Mouse (Mus musculus) liver, embryonic 11.5 days (tissue): ENCODE measurements at regions not wholly inside any gene's neighbourhood (a gene's known extent, or its start where the extent isn't known, plus 50 kb on each side); places are given as distances from the start of the nearest gene placed in this dataset.

ENCODE experiments used
- ATAC-seq: fragments of 200-750 bp; cut with Nextera tagmentation; replicated peaks from 2 replicates; pipeline ENCODE4 v1.8.0; 2017; ENCODE audit warnings: moderate number of reproducible peaks, mild to moderate bottlenecking, moderate TSS enrichment, moderate library complexity; ENCODE audit not compliant: low FRiP score
- DNase-seq: peaks from one replicate; pipeline ENCODE4 v3.0.0-alpha.2; 2017; ENCODE audit warnings: low spot score
- H3K27ac ChIP-seq: fragments of 300-500 bp; sonication (generic); 2 replicates; pipeline ENCODE4 v1.5.1; 2014; ENCODE audit warnings: mild to moderate bottlenecking, low read depth, low read length, control low read depth
- H3K27me3 ChIP-seq: fragments of 300-500 bp; sonication (generic); replicated peaks from 2 replicates; pipeline ENCODE4 v1.6.1; 2014; ENCODE audit warnings: low read length, mixed read lengths; ENCODE audit not compliant: control insufficient read depth, insufficient read depth
- H3K36me3 ChIP-seq: fragments of 300-500 bp; sonication (generic); 2 replicates; pipeline ENCODE4 v1.6.1; 2014; ENCODE audit warnings: mild to moderate bottlenecking, low read length, moderate library complexity, mixed read lengths; ENCODE audit not compliant: control insufficient read depth, insufficient read depth
- H3K4me1 ChIP-seq: fragments of 300-500 bp; sonication (generic); replicated peaks from 2 replicates; pipeline ENCODE4 v1.6.1; 2014; ENCODE audit warnings: low read length, mixed read lengths; ENCODE audit not compliant: control insufficient read depth, insufficient read depth
- H3K4me2 ChIP-seq: fragments of 300-500 bp; sonication (generic); 2 replicates; pipeline ENCODE4 v1.6.1; 2014; ENCODE audit warnings: mild to moderate bottlenecking, control low read depth, moderate library complexity
- H3K4me3 ChIP-seq: fragments of 300-500 bp; sonication (generic); 2 replicates; pipeline ENCODE4 v1.5.1; 2014; ENCODE audit warnings: low read depth, low read length, control low read depth
- H3K9ac ChIP-seq: fragments of 300-500 bp; sonication (generic); 2 replicates; pipeline ENCODE4 v1.6.1; 2014; ENCODE audit warnings: low read depth, low read length, control low read depth
- H3K9me3 ChIP-seq: fragments of 300-500 bp; sonication (generic); 2 replicates; pipeline ENCODE4 v1.6.1; 2016; ENCODE audit warnings: low read length, inconsistent platforms, mixed read lengths; ENCODE audit not compliant: control insufficient read depth
- WGBS: fragments of 180-500 bp; shearing (Covaris S2); extraction: QIAGEN DNeasy Blood & Tissue Kit; methylation state at CpG from one replicate; pipeline ENCODE4 v1.1.7; 2014; 5-methylcytosine and 5-hydroxymethylcytosine counted together

GRCm38 (mm10) chr5:75475414-75475813 lies 99.3 kb upstream of the Kit start:
- Histone ChIP-seq H3K4me2 (no peak overlapping the region), H3K9me3 (no peaks in the 10 kb centered on the region), H3K27ac (no peak overlapping the region), H3K4me1 (0 out of 2 replicates have a peak, but pooled peaks cover 7% of the 10 kb centered on the region), H3K27me3 (no peaks in the 10 kb centered on the region), H3K36me3 (no peaks in the 10 kb centered on the region), H3K9ac (no peak overlapping the region), H3K4me3 (no peak overlapping the region)
- DNase-seq (no peak), ATAC-seq (no peak)
- 65% methylated on average over 4 of the region's 4 CpGs for WGBS

- H3K4me1 ChIP-seq: no peaks in the 10 kb centered on the region
- 17% methylated on average over 1 of the region's 1 CpGs for WGBS
- H3K4me3 ChIP-seq: no peak overlapping the region
- no peaks in the 10 kb centered on the region for H3K27me3 ChIP-seq
- no peak overlapping the region for H3K27ac ChIP-seq
- H3K4me2 ChIP-seq: no peak overlapping the region
- H3K9me3 ChIP-seq: no peaks in the 10 kb centered on the region
- DNase-seq (no peak), ATAC-seq (no peak)
- H3K9ac ChIP-seq: no peak overlapping the region
- no peaks in the 10 kb centered on the region for H3K36me3 ChIP-seq
Observed at GRCm38 (mm10) chr5:75478499-75478898, 96.2 kb upstream of the Kit start.

GRCm38 (mm10) chr5:75479149-75479548 lies 95.6 kb upstream of the Kit start:
- H3K9ac ChIP-seq: no peak overlapping the region
- H3K4me1 ChIP-seq: no peaks in the 10 kb centered on the region
- H3K9me3 ChIP-seq: no peaks in the 10 kb centered on the region
- DNase-seq (no peak), ATAC-seq (no peak)
- no peaks in the 10 kb centered on the region for H3K36me3 ChIP-seq
- no peaks in the 10 kb centered on the region for H3K27me3 ChIP-seq
- H3K4me3 ChIP-seq: no peak overlapping the region
- no peak overlapping the region for H3K4me2 ChIP-seq
- 82% methylated on average over 11 of the region's 11 CpGs for WGBS
- H3K27ac ChIP-seq: no peak overlapping the region

GRCm38 (mm10) chr5:75481595-75481994 lies 93.1 kb upstream of the Kit start:
- no peaks in the 10 kb centered on the region for H3K36me3 ChIP-seq
- no peak overlapping the region for H3K9ac ChIP-seq
- no peaks in the 10 kb centered on the region for H3K9me3 ChIP-seq
- H3K27me3 ChIP-seq: no peaks in the 10 kb centered on the region
- H3K27ac ChIP-seq: no peak overlapping the region
- WGBS: 61% methylated on average over 7 of the region's 7 CpGs
- no peak overlapping the region for H3K4me3 ChIP-seq
- no peak for DNase-seq
- no peaks in the 10 kb centered on the region for H3K4me1 ChIP-seq
- ATAC-seq: no peak
- no peak overlapping the region for H3K4me2 ChIP-seq

GRCm38 (mm10) chr5:75484330-75484729 lies 90.4 kb upstream of the Kit start:
- 83% methylated on average over 7 of the region's 7 CpGs for WGBS

DNA sequence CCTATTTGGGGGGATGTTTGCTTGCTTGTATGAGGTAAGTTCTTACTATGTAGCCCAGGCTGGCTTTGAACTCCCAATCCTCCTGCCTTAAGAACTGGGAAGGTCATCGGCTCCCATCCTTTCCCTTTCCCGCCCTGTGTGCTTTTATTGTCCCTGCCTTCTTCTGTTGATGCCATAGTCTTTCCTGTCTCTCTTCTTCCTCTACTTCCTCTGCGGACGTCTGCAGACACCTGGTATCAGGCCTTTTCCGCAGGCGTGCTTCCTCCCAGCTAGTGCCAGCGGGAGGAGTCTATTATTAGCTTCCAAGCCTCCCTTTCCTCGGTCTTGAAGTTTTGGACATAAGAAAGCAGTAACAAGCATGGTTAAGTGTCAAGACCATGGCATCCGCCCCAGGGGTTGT lies 83.9 kb upstream of the Kit start:
- ATAC-seq: no peak
- Histone ChIP-seq H3K9me3 (no peaks in the 10 kb centered on the region), H3K4me3 (no peak overlapping the region), H3K9ac (no peak overlapping the region), H3K27ac (no peak overlapping the region), H3K27me3 (no peaks in the 10 kb centered on the region), H3K4me1 (no peaks in the 10 kb centered on the region), H3K36me3 (no peaks in the 10 kb centered on the region), H3K4me2 (no peak overlapping the region)
- no peak for DNase-seq
- WGBS: 53% methylated on average over 9 of the region's 9 CpGs

More at GRCm38 (mm10) chr5:75484330-75484729, 90.4 kb upstream of the Kit start:
- no peak for DNase-seq
- H3K27me3 ChIP-seq: no peaks in the 10 kb centered on the region
- no peaks in the 10 kb centered on the region for H3K9me3 ChIP-seq
- H3K27ac ChIP-seq: no peak overlapping the region
- H3K36me3 ChIP-seq: no peaks in the 10 kb centered on the region
- no peak overlapping the region for H3K4me2 ChIP-seq
- no peaks in the 10 kb centered on the region for H3K4me1 ChIP-seq
- no peak for ATAC-seq
- no peak overlapping the region for H3K4me3 ChIP-seq
- no peak overlapping the region for H3K9ac ChIP-seq

- no peak overlapping the region for H3K9ac ChIP-seq
- no peaks in the 10 kb centered on the region for H3K9me3 ChIP-seq
- WGBS: 78% methylated on average over 10 of the region's 10 CpGs
- no peak overlapping the region for H3K27ac ChIP-seq
- ATAC-seq (no peak), DNase-seq (no peak)
- no peak overlapping the region for H3K4me2 ChIP-seq
- no peaks in the 10 kb centered on the region for H3K4me1 ChIP-seq
- no peak overlapping the region for H3K4me3 ChIP-seq
- no peaks in the 10 kb centered on the region for H3K27me3 ChIP-seq
- H3K36me3 ChIP-seq: no peaks in the 10 kb centered on the region
Observed at GRCm38 (mm10) chr5:75494143-75494542, 80.6 kb upstream of the Kit start.

DNA sequence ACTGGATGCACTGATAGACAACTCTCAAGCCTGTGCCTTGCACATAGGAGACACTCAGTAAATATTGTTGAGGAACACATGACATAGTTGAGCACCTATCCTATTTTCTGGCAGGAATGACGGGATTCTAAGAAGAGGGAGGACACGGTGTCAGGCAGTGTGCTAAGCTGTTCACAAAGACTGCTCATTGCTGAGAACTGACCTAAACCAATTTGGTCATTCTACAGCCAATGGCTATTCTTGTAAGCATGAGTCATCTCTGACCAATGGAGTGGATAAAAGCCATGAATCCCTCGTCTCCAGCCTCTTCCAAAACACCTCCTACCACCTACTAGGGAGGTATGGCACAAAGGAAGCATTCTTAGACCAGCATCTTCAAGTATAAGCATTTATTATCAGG lies 75.7 kb upstream of the Kit start:
- no peaks in the 10 kb centered on the region for H3K27me3 ChIP-seq
- no peaks in the 10 kb centered on the region for H3K36me3 ChIP-seq
- no peak for ATAC-seq
- no peaks in the 10 kb centered on the region for H3K9me3 ChIP-seq
- H3K9ac ChIP-seq: no peak overlapping the region
- H3K27ac ChIP-seq: no peak overlapping the region
- no peak overlapping the region for H3K4me3 ChIP-seq
- no peaks in the 10 kb centered on the region for H3K4me1 ChIP-seq
- no peak for DNase-seq
- H3K4me2 ChIP-seq: no peak overlapping the region
- 82% methylated on average over 3 of the region's 3 CpGs for WGBS

- no peaks in the 10 kb centered on the region for H3K4me1 ChIP-seq
- no peak overlapping the region for H3K4me2 ChIP-seq
- no peak overlapping the region for H3K27ac ChIP-seq
- no peak overlapping the region for H3K9ac ChIP-seq
- H3K27me3 ChIP-seq: no peaks in the 10 kb centered on the region
- DNase-seq (no peak), ATAC-seq (no peak)
- H3K36me3 ChIP-seq: no peaks in the 10 kb centered on the region
- H3K4me3 ChIP-seq: no peak overlapping the region
- 83% methylated on average over 5 of the region's 5 CpGs for WGBS
- no peaks in the 10 kb centered on the region for H3K9me3 ChIP-seq
Observed at GRCm38 (mm10) chr5:75499695-75500094, 75.0 kb upstream of the Kit start.
